Mouse (Mus musculus): Measurements from ENCODE around the gene Arid4b. TPM values are rescaled to one million over a fixed set of nuclear protein-coding genes. Genes with fewer than 3 reads are reported as not detected.
A peak's percentile ranks its signal among the peaks of the same experiment; 100 is the strongest.
"Not testable (repeated sequence)": the region's sequence is repeated elsewhere in the genome, so short reads cannot be mapped to it uniquely, and the experiment has no call there.

The Arid4b gene
- polyA plus RNA-seq (2015; fragmentation: Nextera tagmentation; extraction: Ambion mirVana) = 97.6 and 100 TPM in 2 replicates

- peak within 1 kb of the TSS; percentile 100 for H3K4me3 ChIP-seq (replicated peaks; ENCODE audit: low read length)
- no peaks in the 10 kb centered on the region for H3K36me3 ChIP-seq (ENCODE audit: control insufficient read depth, insufficient read depth)
- ATAC-seq = peak; percentile 96
- H3K9me3 ChIP-seq (ENCODE audit: control insufficient read depth, low read length) = no peaks in the 10 kb centered on the region
- WGBS = under 1% methylated on average over 62 of the region's 64 CpGs
- H3K4me2 ChIP-seq (ENCODE audit: low read length) = peak within 1 kb of the TSS; percentile 78
- H3K27me3 ChIP-seq (replicated peaks; ENCODE audit: control insufficient read depth, insufficient read depth, low read length) = no peaks in the 10 kb centered on the region
- H3K27ac ChIP-seq (ENCODE audit: low read length) = peak within 1 kb of the TSS; percentile 94
- peak within 1 kb of the TSS; percentile 97 for H3K9ac ChIP-seq (replicated peaks; ENCODE audit: low read depth, low read length)
- peaks cover 24% of the 10 kb centered on the region for H3K4me1 ChIP-seq (replicated peaks; ENCODE audit: control insufficient read depth, insufficient read depth, low read length)
These were observed at the start of gene Arid4b, which contains the start of gene Ggps1 for GRCm38 (mm10) chr13:14063013-14063941. Arid4b (plus strand) TSS chr13:14063232. Ggps1 (minus strand) TSS chr13:14063488.

DNA sequence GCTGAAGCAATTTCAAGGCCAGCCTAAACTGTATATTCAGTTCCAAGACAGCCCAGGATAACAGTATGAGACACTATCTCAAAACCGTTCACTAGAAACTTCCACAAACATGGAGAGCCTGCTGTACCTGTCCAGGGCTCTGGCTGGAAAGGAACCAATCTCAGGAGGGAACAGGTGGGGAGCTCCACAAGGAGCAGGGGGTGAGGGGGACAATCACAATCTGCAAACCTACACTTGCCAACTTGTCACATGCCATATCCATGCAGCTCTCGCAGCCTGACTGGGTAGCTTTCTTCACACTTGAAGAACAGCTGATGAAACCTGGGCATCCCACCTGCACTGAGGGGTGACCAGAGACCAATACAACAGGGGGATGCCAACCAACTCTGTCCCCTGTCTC, 49.0 kb upstream of the Arid4b start:
- Histone ChIP-seq H3K27me3 (replicated peaks; ENCODE audit: control insufficient read depth, insufficient read depth, low read length) (no peaks in the 10 kb centered on the region), H3K9me3 (ENCODE audit: control insufficient read depth, low read length) (no peaks in the 10 kb centered on the region), H3K4me3 (replicated peaks; ENCODE audit: low read length) (no peak overlapping the region), H3K27ac (ENCODE audit: low read length) (no peak overlapping the region), H3K9ac (replicated peaks; ENCODE audit: low read depth, low read length) (no peak overlapping the region), H3K4me1 (replicated peaks; ENCODE audit: control insufficient read depth, insufficient read depth, low read length) (no peaks in the 10 kb centered on the region), H3K4me2 (ENCODE audit: low read length) (no peak overlapping the region), H3K36me3 (ENCODE audit: control insufficient read depth, insufficient read depth) (peaks cover 11% of the 10 kb centered on the region)
- 96% methylated on average over 2 of the region's 2 CpGs for WGBS
- ATAC-seq = no peak

DNA sequence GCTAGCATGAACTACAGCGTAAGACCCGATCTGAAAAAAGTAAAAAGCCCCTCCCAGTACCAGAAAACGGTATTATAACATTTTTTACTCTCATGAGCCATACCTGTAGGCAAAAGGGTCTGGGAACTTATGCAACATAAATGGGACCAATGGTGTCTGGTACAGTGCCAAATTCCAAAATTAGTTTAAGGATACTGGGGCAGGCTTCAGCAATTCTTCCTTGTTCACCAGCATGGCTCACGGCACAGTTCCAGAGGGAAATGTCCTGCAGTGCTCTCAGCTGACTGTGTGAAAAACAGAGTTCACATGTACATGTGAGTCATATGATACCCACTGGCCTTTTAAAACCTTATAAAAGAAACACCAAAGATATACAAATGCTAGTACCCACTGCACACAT, 48.5 kb upstream of the Arid4b start:
- 92% methylated on average over 4 of the region's 4 CpGs for WGBS
- Histone ChIP-seq H3K27ac (ENCODE audit: low read length) (no peak overlapping the region), H3K4me3 (replicated peaks; ENCODE audit: low read length) (no peak overlapping the region), H3K9ac (replicated peaks; ENCODE audit: low read depth, low read length) (no peak overlapping the region), H3K36me3 (ENCODE audit: control insufficient read depth, insufficient read depth) (peaks cover 13% of the 10 kb centered on the region), H3K4me2 (ENCODE audit: low read length) (no peak overlapping the region), H3K9me3 (ENCODE audit: control insufficient read depth, low read length) (no peaks in the 10 kb centered on the region), H3K4me1 (replicated peaks; ENCODE audit: control insufficient read depth, insufficient read depth, low read length) (no peaks in the 10 kb centered on the region), H3K27me3 (replicated peaks; ENCODE audit: control insufficient read depth, insufficient read depth, low read length) (no peaks in the 10 kb centered on the region)
- no peak for ATAC-seq

DNA sequence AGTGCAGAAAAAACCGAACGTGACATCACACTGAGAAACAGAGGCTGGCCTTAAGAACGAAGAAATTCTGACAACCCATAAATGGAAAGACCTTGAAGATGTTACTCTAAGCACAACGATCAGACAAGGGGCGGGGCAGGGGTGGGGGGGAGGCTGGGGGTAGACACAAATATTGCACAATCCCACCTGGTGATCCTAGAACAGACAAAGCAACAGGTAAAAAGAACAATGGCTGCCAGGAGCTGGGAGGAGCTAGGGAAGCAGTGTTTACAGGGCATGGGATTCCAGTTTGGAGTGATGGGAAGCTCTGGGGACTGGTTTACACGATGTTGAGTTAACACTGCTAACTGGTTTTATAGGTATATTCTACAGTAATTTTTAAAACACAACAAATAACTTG, 47.4 kb upstream of the Arid4b start:
- H3K4me2 ChIP-seq (ENCODE audit: low read length) = no peak overlapping the region
- ATAC-seq = no peak
- H3K9me3 ChIP-seq (ENCODE audit: control insufficient read depth, low read length) = no peaks in the 10 kb centered on the region
- no peaks in the 10 kb centered on the region for H3K4me1 ChIP-seq (replicated peaks; ENCODE audit: control insufficient read depth, insufficient read depth, low read length)
- H3K9ac ChIP-seq (replicated peaks; ENCODE audit: low read depth, low read length) = no peak overlapping the region
- H3K36me3 ChIP-seq (ENCODE audit: control insufficient read depth, insufficient read depth) = peaks cover 15% of the 10 kb centered on the region
- no peak overlapping the region for H3K4me3 ChIP-seq (replicated peaks; ENCODE audit: low read length)
- 92% methylated on average over 6 of the region's 6 CpGs for WGBS
- no peaks in the 10 kb centered on the region for H3K27me3 ChIP-seq (replicated peaks; ENCODE audit: control insufficient read depth, insufficient read depth, low read length)
- H3K27ac ChIP-seq (ENCODE audit: low read length) = no peak overlapping the region

DNA sequence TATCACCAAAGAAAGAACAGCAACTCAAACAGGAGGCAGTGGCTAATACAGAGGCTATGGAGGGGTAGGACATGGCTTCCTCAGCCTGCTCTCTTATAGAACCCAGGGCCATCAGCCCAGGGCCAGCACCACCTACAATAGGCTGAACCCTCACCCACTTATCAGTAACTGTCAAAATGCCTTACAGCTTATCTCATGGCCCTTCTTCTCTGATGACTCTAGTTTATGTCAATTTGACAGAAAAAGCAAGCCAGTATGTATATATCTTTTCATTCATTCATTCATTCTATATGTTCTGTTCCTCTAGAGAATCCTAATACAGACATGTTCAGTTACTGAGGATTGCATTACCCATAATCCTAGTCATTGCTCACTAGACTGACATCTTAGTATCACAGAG, 44.7 kb upstream of the Arid4b start:
- Histone ChIP-seq H3K4me2 (ENCODE audit: low read length) (no peak overlapping the region), H3K9me3 (ENCODE audit: control insufficient read depth, low read length) (no peaks in the 10 kb centered on the region), H3K27me3 (replicated peaks; ENCODE audit: control insufficient read depth, insufficient read depth, low read length) (no peaks in the 10 kb centered on the region), H3K4me3 (replicated peaks; ENCODE audit: low read length) (no peak overlapping the region), H3K9ac (replicated peaks; ENCODE audit: low read depth, low read length) (no peak overlapping the region), H3K36me3 (ENCODE audit: control insufficient read depth, insufficient read depth) (peaks cover 11% of the 10 kb centered on the region), H3K4me1 (replicated peaks; ENCODE audit: control insufficient read depth, insufficient read depth, low read length) (no peaks in the 10 kb centered on the region), H3K27ac (ENCODE audit: low read length) (no peak overlapping the region)
- ATAC-seq = no peak

DNA sequence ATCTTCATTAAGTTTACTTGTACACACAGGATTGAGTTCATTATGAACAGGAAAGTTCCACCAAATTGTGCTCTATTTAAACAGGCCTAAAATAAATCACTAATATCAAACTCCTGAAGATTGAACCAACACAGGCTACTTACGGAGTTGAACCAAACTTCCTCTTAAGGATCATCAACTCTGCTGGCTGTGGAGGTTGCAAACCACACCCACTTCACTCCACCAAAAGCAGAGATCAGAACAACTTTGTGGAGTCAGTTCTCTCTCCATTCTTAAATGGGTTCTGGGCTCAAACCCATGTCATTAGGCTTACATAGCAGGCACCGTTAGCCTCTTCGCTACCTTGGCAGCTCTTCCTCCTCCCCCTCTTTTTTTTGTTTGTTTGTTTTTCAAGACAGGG, 44.2 kb upstream of the Arid4b start:
- H3K27ac ChIP-seq (ENCODE audit: low read length) = no peak overlapping the region
- H3K4me2 ChIP-seq (ENCODE audit: low read length) = no peak overlapping the region
- no peak for ATAC-seq
- H3K36me3 ChIP-seq (ENCODE audit: control insufficient read depth, insufficient read depth) = peaks cover 11% of the 10 kb centered on the region
- no peak overlapping the region for H3K9ac ChIP-seq (replicated peaks; ENCODE audit: low read depth, low read length)
- H3K4me3 ChIP-seq (replicated peaks; ENCODE audit: low read length) = no peak overlapping the region
- 95% methylated on average over 3 of the region's 3 CpGs for WGBS
- H3K9me3 ChIP-seq (ENCODE audit: control insufficient read depth, low read length) = no peaks in the 10 kb centered on the region
- no peaks in the 10 kb centered on the region for H3K4me1 ChIP-seq (replicated peaks; ENCODE audit: control insufficient read depth, insufficient read depth, low read length)
- no peaks in the 10 kb centered on the region for H3K27me3 ChIP-seq (replicated peaks; ENCODE audit: control insufficient read depth, insufficient read depth, low read length)

DNA sequence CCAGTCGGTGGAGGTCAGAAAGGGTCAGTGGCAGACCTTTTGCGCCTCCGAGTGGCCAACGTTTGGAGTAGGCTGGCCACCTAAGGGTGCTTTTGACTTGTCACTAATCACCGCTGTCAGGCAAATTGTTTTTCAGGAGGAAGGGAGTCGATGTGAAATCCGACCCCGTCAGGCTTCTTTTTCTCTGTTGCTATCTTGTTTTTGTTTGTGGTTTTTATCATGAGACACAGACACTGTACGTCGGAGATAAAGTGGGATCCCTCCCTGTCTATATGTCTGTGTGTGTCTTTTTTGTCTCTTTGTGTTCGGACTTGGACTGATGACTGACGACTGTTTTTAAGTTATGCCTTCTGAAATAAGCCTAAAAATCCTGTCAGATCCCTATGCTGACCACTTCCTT, 41.6 kb upstream of the Arid4b start:
- not testable (repeated sequence) for ATAC-seq; H3K27me3 ChIP-seq (replicated peaks; ENCODE audit: control insufficient read depth, insufficient read depth, low read length); H3K36me3 ChIP-seq (ENCODE audit: control insufficient read depth, insufficient read depth); H3K27ac ChIP-seq (ENCODE audit: low read length); H3K9me3 ChIP-seq (ENCODE audit: control insufficient read depth, low read length); H3K9ac ChIP-seq (replicated peaks; ENCODE audit: low read depth, low read length); H3K4me2 ChIP-seq (ENCODE audit: low read length); H3K4me3 ChIP-seq (replicated peaks; ENCODE audit: low read length); H3K4me1 ChIP-seq (replicated peaks; ENCODE audit: control insufficient read depth, insufficient read depth, low read length)
- 86% methylated on average over 9 of the region's 12 CpGs for WGBS

DNA sequence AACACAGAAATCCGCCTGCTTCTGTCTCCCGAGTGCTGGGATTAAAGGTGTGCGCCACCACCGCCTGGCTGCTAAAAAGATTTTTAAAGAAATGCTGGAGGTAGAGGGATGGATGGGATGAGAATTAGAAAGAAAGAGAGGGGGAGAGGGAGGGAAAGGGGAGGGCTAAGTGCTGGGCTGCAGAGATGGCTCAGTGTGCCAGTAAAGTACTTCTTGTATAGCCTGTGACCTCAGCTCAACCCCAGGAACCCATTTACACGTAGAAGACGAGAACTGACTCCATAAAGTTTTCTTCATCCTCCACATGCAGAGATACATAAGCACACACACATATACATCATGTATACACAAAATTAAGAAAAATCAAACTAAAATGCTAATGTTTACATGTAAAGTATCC, 37.5 kb upstream of the Arid4b start:
- WGBS = 93% methylated on average over 6 of the region's 6 CpGs
- ATAC-seq = no peak
- no peaks in the 10 kb centered on the region for H3K4me1 ChIP-seq (replicated peaks; ENCODE audit: control insufficient read depth, insufficient read depth, low read length)
- H3K9me3 ChIP-seq (ENCODE audit: control insufficient read depth, low read length) = no peaks in the 10 kb centered on the region
- H3K4me2 ChIP-seq (ENCODE audit: low read length) = no peak overlapping the region
- peaks cover 10% of the 10 kb centered on the region; the same call in 1 of the 2 replicates for H3K36me3 ChIP-seq (ENCODE audit: control insufficient read depth, insufficient read depth)
- H3K27ac ChIP-seq (ENCODE audit: low read length) = no peak overlapping the region
- no peak overlapping the region for H3K4me3 ChIP-seq (replicated peaks; ENCODE audit: low read length)
- no peaks in the 10 kb centered on the region for H3K27me3 ChIP-seq (replicated peaks; ENCODE audit: control insufficient read depth, insufficient read depth, low read length)
- no peak overlapping the region for H3K9ac ChIP-seq (replicated peaks; ENCODE audit: low read depth, low read length)

GRCm38 (mm10) chr13:14026154-14026820, 36.7 kb upstream of the Arid4b start:
- Histone ChIP-seq H3K27ac (ENCODE audit: low read length) (no peak overlapping the region), H3K4me3 (replicated peaks; ENCODE audit: low read length) (no peak overlapping the region), H3K9ac (replicated peaks; ENCODE audit: low read depth, low read length) (no peak overlapping the region), H3K27me3 (replicated peaks; ENCODE audit: control insufficient read depth, insufficient read depth, low read length) (no peaks in the 10 kb centered on the region), H3K4me1 (replicated peaks; ENCODE audit: control insufficient read depth, insufficient read depth, low read length) (no peaks in the 10 kb centered on the region), H3K9me3 (ENCODE audit: control insufficient read depth, low read length) (no peaks in the 10 kb centered on the region), H3K4me2 (ENCODE audit: low read length) (no peak overlapping the region), H3K36me3 (ENCODE audit: control insufficient read depth, insufficient read depth) (peaks cover 10% of the 10 kb centered on the region; the same call in 1 of the 2 replicates)
- no peak for ATAC-seq
- 97% methylated on average over 6 of the region's 6 CpGs for WGBS
